Mouse (Mus musculus): ENCODE data around the gene Kbtbd13.
A peak's percentile ranks its signal among the peaks of the same experiment; 100 is the strongest.

Kbtbd13 gene

GRCm38 (mm10) chr9:65393606-65394005 lies 2.2 kb upstream of the Kbtbd13 start:
- no peak for DNase-seq

GRCm38 (mm10) chr9:65392638-65393364 lies 1.3 kb upstream of the Kbtbd13 start:
- DNase-seq, result peak in 1 of 2 experiments; percentile 67

DNA sequence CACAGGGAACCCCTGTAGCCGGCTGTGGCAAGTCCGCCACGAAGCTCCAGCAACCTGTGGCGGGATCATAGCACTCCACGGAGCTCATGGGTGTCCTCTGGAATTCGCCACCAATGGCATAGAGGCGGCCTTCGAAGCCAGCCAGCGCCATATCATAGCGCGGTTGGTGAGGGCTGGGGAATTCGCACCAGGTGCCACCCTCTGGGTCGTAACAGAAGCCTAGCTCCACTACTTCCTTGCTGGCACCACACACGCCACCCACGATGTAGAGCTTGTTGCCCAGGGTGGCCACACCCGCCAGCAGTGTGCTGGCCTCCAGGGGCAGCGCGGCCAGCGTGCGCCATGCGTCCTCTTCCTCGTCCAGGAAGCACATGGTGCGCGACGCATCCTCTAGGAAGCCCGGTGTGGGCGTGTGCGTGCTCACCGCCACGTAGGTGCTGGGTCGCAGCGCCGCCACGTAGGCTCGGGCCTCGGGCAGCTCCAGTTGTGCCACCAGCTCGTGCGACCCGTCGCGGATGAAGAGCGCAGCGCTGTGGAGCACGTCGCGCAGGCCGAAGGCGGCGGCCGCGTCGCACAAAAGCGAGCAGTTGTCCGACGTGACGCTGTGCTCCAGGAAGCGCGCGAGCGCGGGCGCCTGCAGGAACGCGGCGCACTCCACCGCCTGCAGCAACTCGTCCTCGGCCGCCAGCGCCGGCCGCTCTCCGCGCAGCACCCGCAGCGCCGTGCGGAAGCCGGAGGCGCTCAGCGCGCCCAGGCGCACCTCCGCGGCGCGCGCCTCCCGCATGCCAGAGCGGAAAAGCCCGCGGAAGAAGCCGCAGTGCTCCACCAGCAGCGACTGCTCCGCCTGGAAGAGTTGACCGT lies 470 bp downstream of the Kbtbd13 start:
- DNase-seq, result no peak

DNA sequence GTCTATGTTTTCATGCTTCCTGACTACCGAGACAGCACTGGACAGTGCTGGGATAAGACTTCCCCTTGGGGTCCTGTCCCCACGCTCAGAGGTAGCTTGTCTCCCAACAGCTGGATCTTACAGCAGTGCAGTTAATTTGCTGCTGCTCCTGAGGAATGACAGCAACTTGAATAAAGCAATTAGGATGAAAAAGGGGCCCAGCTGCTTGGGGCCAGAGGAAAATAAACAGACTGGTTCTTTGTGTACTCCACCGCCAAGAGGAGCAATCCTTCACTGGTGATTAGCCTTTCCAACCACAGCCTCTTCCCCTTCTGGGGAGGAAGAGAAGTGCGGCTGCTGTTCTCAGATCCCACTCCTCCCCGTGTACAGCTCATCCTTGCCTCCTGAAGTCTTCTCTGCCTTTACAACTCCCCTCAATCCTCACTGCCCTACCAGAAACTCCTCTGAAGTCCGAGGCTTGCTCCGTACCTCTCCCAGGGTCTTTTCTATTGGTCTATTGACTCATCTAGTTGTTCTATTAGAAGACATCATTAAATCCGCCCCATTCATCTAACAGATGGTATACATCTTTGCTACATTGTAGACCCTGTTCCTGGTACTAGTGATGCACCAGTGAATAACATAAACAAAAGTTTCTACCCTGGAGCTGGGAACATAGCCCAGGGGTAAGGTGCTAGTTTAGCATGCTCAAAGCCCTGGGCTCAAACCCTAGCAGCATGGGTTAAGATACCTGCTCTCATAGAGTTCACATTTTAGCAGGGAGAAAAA lies 4.9 kb downstream of the Kbtbd13 start:
- DNase-seq, result no peak

DNA sequence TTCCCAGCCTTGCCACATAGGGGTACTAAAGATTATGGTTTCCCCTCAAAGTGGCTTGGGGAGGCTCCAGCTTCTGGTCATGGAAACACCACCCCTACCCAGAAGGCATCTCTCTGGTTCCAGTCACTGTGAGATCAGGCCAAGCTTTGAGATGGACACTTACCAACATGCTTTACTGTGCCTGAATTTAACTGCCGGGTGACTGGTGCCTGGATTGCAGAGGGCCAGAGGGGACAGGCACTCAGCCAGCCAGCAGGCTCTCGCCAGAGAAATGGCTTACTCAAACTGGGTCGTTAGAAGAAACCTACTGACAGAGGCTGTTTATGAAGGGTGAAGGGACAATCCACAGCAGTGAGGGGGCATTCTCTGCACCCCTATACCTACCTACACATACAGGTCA lies 7.2 kb downstream of the Kbtbd13 start:
- DNase-seq, result no peak

DNA sequence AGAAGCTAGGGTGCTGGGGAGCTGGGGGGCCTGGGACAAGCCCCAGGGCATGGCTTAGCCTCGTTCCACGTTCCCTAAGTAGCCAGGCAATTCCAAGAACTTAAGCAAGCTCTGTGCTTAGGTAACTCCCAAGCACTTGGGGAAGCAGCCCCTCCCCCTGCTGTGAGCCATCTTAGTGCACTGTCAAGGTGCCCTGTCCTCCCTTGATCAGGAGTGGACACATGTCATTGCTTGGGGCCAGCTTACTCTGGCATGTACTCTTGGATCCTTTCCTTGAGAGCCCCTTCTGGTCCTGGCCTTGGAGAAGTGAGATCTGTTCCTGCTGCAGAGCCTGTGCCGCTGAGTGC lies 8.7 kb downstream of the Kbtbd13 start:
- DNase-seq, result no peak

DNA sequence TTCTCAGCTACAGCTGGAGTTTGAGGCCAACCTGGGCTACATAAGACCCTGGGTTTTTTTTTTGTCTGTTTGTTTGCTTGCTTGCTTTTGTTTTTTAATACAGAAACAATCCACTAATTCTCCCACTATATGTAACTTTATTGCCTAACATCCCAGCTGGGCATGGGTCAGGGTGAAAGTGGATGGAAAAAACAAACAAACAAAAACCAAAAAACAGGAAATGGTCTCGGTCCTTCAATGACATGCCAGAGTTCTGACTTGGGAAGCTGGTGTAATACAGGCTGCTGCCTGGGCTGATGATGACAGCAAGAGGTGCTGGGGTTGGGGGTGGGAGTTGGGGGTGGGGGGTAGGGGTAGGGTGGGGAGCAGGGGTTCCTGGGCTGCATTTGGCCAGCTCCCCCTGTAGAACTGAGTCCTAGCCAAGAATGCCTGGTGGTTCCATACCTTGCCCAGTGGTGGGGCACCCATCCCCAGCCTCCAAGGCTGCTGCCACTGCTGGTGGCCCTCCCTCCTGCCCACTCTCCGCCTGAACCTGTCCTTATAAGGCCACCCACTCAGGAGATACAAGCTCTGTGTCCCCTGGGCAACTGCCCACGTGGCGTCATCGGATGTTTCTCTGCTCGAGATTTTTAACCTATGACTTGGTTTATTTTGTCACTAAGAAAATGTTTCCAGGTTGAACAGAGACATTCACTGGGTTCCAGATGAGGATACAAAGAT lies 9.3 kb downstream of the Kbtbd13 start:
- DNase-seq, result no peak

DNA sequence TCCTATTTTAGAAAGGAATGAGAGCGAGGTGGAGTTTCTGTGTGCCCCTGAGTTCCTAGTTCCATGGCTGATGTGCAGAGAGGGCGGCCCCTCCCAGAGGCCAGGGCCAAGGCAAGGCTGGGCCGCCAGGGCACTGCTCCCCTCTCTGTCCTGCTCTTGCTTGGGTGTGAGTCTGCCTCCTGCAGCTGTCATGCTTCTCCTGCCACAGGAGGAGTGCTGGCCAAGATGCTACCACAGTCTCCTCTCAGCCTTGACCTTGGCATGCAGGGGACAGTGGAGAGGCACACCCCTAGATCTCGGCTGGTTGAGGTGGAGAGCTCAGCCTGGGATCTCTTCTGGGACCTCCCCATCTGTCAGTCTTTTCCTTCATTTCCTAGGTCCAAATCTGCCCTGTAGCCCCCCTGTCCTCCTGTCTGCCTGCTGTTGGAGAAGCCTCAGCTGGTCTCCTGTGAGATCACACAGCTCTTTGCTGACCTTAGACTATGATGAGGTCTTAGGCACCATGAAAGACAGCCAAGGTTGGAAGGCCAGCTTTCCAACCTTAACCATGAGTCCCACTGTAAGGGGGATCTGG lies 10.3 kb downstream of the Kbtbd13 start:
- no peak for DNase-seq

DNA sequence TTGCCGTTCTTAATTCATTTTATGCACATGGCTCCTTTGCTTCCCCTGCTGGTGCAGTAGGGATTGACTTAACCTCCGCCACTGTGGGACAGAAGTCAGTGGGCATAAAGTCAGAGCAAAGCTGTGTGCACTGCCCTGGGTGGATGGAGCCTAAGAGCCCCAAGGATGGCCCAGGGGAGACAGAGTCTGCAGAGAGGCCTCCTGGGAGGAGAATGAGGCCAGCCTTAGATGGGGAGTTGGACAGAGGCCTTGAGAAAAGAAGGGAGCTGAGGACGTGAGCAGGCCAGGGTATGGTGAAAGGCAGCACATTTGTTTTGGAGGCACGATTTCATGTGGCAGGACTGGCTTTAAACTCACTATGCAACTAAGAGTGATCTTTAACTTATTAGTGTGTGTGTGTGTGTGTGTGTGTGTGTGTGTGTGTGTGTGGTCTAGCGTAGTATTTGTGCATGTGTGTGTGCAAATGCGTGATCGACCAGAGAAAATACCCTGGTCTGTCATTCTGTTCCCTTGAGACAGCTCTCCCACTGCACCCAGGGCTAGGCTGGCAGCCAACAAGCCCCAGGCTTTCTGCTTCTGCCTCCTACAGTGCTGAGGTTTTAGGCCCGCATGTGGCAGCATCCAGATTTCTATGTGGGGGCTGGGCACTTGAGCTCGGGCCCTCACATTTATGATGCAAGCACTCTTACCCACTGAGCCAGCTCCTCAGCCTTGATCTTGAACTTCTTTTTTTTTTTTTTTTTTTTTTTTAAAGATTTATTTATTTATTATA lies 16.1 kb downstream of the Kbtbd13 start:
- DNase-seq, result no peak

GRCm38 (mm10) chr9:65374468-65375162 lies 16.8 kb downstream of the Kbtbd13 start:
- no peak for DNase-seq

DNA sequence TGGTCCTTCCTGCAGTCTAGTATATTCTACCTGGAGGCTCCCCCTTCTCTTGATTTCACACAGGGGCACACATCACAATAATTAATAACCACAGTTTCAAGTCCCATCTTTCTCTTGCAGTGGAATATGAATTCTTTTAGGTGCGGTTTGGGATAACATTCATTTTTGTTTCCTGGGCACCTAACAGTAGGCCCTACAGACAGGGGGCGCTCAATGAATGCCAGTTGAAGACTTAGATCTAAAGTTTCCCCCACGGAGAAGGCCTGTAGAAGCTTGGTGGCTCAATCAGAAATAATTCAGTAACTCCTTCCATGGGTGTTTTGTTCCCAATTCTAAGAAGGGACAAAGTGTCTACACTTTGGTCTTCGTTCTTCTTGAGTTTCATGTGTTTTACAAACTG lies 19.0 kb downstream of the Kbtbd13 start:
- DNase-seq, result peak in 1 of 2 experiments; percentile 16

DNA sequence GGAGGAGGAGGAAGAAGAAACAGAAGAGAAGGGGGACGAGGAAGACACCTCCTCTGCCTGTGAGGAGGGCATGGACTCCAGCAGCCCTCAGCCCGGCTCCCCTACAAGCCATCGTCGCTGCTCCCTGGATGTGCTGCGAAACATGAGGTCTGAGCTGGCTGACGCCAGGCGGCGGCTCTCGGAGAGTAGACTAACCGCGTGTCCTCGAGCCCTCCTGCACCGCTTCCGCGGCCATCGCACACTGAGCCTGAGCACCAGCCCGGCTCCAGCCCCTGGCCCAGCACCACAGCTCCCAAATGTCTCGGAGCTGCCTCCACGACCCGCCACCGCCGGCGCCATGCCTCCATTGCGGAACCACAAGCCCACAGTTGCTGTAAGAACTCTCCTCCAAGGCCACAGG lies 19.7 kb downstream of the Kbtbd13 start:
- DNase-seq, result no peak

DNA sequence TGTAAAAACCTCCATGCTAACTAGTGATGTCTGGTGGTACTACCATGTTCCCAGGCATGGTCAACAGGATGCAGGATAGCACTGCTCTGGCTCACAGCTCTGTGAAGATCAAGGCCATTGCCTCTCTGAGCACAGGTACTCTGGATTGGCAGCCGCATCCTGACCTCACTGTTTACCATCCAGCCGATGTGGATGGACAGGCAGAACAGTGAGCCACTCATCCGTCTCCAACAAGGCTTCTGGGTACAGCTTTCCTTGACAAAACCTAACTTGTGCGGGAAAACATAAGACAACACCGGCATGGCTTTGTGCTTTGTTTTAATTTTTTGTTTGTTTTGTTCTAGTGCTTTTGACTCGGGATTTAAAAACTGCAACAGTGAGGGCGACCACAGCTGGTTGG lies 25.7 kb downstream of the Kbtbd13 start:
- DNase-seq, result no peak

- no peak for DNase-seq
Measured at GRCm38 (mm10) chr9:65363684-65364083, 27.8 kb downstream of the Kbtbd13 start.

DNA sequence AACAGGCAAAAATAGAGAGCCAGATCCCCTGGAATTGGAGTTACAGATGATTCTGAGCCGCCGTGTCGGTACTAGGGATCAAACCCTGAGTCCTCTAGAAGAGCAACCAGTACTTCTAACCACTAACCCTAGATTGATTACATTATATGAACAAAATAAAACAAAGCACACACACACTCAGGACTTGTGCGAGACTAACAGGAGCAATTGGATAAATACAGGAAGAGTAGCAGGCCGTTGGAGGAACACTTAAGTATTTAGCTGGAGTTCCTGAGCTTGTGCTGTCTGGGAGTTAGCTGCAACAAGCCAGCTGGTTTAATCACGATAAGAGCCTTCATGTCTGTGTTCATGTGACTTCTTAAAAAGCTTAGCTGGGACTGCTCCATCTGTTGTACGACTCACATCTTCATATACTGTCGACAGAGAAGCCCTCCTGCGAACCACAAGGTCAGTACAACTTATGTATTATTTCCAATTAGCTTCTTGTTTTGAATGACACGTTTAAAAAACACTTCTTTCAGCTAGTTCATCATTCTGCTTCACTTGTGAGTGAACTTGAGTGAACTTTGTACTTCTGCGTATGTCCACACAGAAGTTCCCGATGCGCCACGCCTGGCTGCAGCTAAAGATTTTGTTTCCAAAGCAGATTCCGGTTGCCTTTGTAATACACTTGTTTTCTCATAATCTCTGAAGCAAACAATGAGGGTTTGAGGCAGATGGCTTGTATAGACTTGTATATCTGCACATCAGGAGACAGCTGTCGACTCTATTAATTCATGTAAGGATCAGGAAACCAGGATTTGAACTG lies 30.6 kb downstream of the Kbtbd13 start, which contains the start of gene Ubap1l:
Gene Ubap1l (plus strand): TSS at position 401 of the 808 bp plus-strand sequence.
- DNase-seq, result no peak

DNA sequence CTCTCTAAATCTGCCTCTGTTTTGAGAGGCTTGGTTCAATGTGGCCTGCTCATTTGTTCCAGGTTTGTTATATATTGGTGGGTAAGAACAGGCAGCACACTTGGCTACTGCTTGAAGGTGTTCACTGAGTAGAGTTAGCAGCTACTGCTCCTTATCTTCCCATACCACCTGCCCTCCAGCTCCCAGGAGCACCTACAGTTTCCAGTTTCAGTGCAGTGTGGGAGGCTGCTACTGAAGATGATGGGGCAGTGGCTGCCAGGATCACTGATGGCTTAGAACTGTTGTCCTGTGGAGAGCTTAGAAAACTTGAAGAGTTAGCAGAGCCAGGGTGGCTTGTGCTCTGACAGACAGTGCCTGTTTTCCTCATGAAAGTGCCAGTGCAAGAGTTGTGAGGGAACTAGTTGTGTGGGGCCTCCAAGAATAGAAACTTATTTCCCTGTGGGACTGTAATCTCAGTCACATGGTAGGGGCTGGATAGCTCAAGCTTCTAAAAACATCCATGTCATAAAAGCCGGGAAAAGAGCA lies 32.4 kb downstream of the Kbtbd13 start:
- DNase-seq, result no peak

DNA sequence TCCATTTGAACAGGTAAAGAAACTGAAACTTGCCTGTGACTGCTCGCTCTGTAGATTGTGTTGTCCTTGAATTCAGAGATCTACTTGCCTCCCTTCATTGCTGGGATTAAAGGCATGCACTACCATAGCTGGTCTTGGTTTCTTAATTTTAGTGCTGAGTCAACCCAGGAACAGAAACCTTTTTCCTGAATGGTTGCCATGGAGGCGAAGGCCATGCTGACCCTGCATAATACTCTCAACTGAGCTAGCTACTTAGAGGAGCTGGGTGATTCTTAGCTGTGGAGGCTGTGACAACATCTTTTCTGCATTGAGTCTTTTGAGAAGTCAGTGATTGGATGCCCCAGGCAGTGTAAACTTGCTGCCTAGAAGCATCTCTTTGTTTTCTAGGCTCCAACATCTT lies 34.5 kb downstream of the Kbtbd13 start:
- no peak for DNase-seq

GRCm38 (mm10) chr9:65356561-65356960 lies 34.9 kb downstream of the Kbtbd13 start:
- DNase-seq, result no peak

DNA sequence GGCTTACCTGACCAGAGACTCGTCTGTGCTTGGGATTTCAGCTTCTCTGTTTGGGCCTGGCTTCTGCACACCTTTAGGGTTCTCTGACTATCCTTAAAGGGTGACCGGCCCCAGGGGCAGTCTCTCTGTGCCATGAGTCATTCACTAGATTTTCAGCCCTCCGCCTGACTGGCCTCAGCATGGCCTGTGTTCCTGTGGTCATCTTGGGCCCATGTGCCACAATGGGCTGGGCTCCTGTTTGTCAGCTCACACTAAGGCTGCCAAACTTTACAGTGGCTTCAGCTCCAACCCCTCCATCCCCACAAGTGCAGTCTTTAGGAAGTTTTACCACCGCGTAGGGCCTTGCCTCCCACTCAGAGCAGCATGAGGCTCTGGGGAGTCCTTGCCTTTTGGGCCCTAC lies 38.2 kb downstream of the Kbtbd13 start:
- no peak for DNase-seq
